Mouse (Mus musculus) midbrain, embryonic 11.5 days (tissue): ENCODE data around the gene Sgf29. TPM values are rescaled to one million over a fixed set of nuclear protein-coding genes. Genes with fewer than 3 reads are reported as not detected.

Experiments
- ATAC-seq: fragments of 200-750 bp; cut with Nextera tagmentation; 2 replicates; pipeline ENCODE4 v1.8.0; 2017; ENCODE audit warnings: moderate TSS enrichment, moderate library complexity; ENCODE audit not compliant: low FRiP score
- DNase-seq: peaks from one replicate; pipeline ENCODE4 v3.0.0; 2015; ENCODE audit warnings: low spot score; ENCODE audit errors: missing footprints
- H3K27ac ChIP-seq: fragments of 300-500 bp; sonication (generic); 2 replicates; pipeline ENCODE4 v1.5.1; 2014; ENCODE audit warnings: low read depth, low read length
- H3K27me3 ChIP-seq: fragments of 300-500 bp; sonication (generic); 2 replicates; pipeline ENCODE4 v1.6.1; 2014; ENCODE audit warnings: mild to moderate bottlenecking, low read length, moderate library complexity, mixed read lengths; ENCODE audit not compliant: control insufficient read depth, insufficient read depth
- H3K36me3 ChIP-seq: fragments of 300-500 bp; sonication (generic); 2 replicates; pipeline ENCODE4 v1.6.1; 2014; ENCODE audit warnings: mild to moderate bottlenecking, low read length, moderate library complexity, mixed read lengths; ENCODE audit not compliant: control insufficient read depth, insufficient read depth
- H3K4me1 ChIP-seq: fragments of 300-500 bp; sonication (generic); 2 replicates; pipeline ENCODE4 v1.6.1; 2014; ENCODE audit warnings: low read length; ENCODE audit not compliant: control insufficient read depth, insufficient read depth
- H3K4me2 ChIP-seq: fragments of 300-500 bp; sonication (generic); 2 replicates; pipeline ENCODE4 v1.6.1; 2014; ENCODE audit warnings: mild to moderate bottlenecking, moderate library complexity
- H3K4me3 ChIP-seq: fragments of 300-500 bp; sonication (generic); 2 replicates; pipeline ENCODE4 v1.5.1; 2014; ENCODE audit warnings: low read depth, low read length
- H3K9ac ChIP-seq: fragments of 300-500 bp; sonication (generic); 2 replicates; pipeline ENCODE4 v1.6.1; 2014; ENCODE audit warnings: low read length
- H3K9me3 ChIP-seq: fragments of 300-500 bp; sonication (generic); 2 replicates; pipeline ENCODE4 v1.6.1; 2016; ENCODE audit warnings: low read length; ENCODE audit not compliant: control insufficient read depth
- WGBS: fragments of 180-500 bp; shearing (Covaris S2); extraction: QIAGEN DNeasy Blood & Tissue Kit; methylation state at CpG from one replicate; pipeline ENCODE4 v1.1.7; 2014; 5-methylcytosine and 5-hydroxymethylcytosine counted together
- polyA plus RNA-seq: library from polyadenylated mRNA; unstranded; fragments of >200 nt; fragmentation: Nextera tagmentation; extraction: Ambion mirVana; gene quantifications from 2 replicates; pipeline ENCODE4 v1.2.1, GENCODE M21; 2014

Sgf29 gene
- polyA plus RNA-seq, 1 experiment from 2014 or later, result 49.4 TPM

GRCm38 (mm10) chr7:126621452-126622359 is 27.4 kb upstream of the Sgf29 start:
- Histone ChIP-seq H3K27me3 (no peaks in the 10 kb centered on the region), H3K9me3 (no peaks in the 10 kb centered on the region), H3K9ac (no peak overlapping the region), H3K27ac (no peak overlapping the region), H3K36me3 (no peaks in the 10 kb centered on the region), H3K4me2 (no peak overlapping the region), H3K4me3 (no peak overlapping the region), H3K4me1 (no peaks in the 10 kb centered on the region)
- ATAC-seq, result no peak
- no peak for DNase-seq
- 87% methylated on average over 9 of the region's 9 CpGs for WGBS

- 92% methylated on average over 1 of the region's 1 CpGs for WGBS
- ATAC-seq, result no peak
- Histone ChIP-seq H3K4me2 (no peak overlapping the region), H3K36me3 (no peaks in the 10 kb centered on the region), H3K9me3 (no peaks in the 10 kb centered on the region), H3K4me1 (no peaks in the 10 kb centered on the region), H3K27ac (no peak overlapping the region), H3K4me3 (no peak overlapping the region), H3K9ac (no peak overlapping the region), H3K27me3 (no peaks in the 10 kb centered on the region)
- no peak for DNase-seq
Observed at GRCm38 (mm10) chr7:126623381-126623780, 25.7 kb upstream of the Sgf29 start.

GRCm38 (mm10) chr7:126624774-126625173 is 24.3 kb upstream of the Sgf29 start:
- H3K4me1 ChIP-seq, result no peaks in the 10 kb centered on the region
- H3K27ac ChIP-seq, result no peak overlapping the region
- H3K9me3 ChIP-seq, result no peaks in the 10 kb centered on the region
- 71% methylated on average over 16 of the region's 16 CpGs for WGBS
- ATAC-seq (no peak), DNase-seq (no peak)
- H3K27me3 ChIP-seq, result no peaks in the 10 kb centered on the region
- H3K4me2 ChIP-seq, result no peak overlapping the region
- no peak overlapping the region for H3K9ac ChIP-seq
- no peak overlapping the region for H3K4me3 ChIP-seq
- no peaks in the 10 kb centered on the region for H3K36me3 ChIP-seq

- Histone ChIP-seq H3K9me3 (no peaks in the 10 kb centered on the region), H3K4me2 (no peak overlapping the region), H3K9ac (no peak overlapping the region), H3K4me1 (0 out of 2 replicates have a peak, but pooled peaks cover 2% of the 10 kb centered on the region), H3K27ac (no peak overlapping the region), H3K4me3 (no peak overlapping the region), H3K27me3 (no peaks in the 10 kb centered on the region), H3K36me3 (no peaks in the 10 kb centered on the region)
- WGBS, result 66% methylated on average over 6 of the region's 6 CpGs
- DNase-seq (no peak), ATAC-seq (no peak)
Observed at GRCm38 (mm10) chr7:126625369-126625768, 23.7 kb upstream of the Sgf29 start.

GRCm38 (mm10) chr7:126625807-126626600 is 23.1 kb upstream of the Sgf29 start:
- no peak overlapping the region for H3K4me2 ChIP-seq
- 0 out of 2 replicates have a peak, but pooled peaks cover 2% of the 10 kb centered on the region for H3K4me1 ChIP-seq
- 88% methylated on average over 3 of the region's 3 CpGs for WGBS
- no peak overlapping the region for H3K9ac ChIP-seq
- H3K36me3 ChIP-seq, result no peaks in the 10 kb centered on the region
- DNase-seq, result no peak
- H3K27me3 ChIP-seq, result no peaks in the 10 kb centered on the region
- H3K27ac ChIP-seq, result no peak overlapping the region
- no peak overlapping the region for H3K4me3 ChIP-seq
- H3K9me3 ChIP-seq, result no peaks in the 10 kb centered on the region
- no peak for ATAC-seq

- Histone ChIP-seq H3K27ac (no peak overlapping the region), H3K27me3 (no peaks in the 10 kb centered on the region)
- 81% methylated on average over 6 of the region's 6 CpGs for WGBS
Observed at GRCm38 (mm10) chr7:126628111-126628510, 21.0 kb upstream of the Sgf29 start.

GRCm38 (mm10) chr7:126629915-126630314 is 19.2 kb upstream of the Sgf29 start:
- H3K9me3 ChIP-seq, result no peaks in the 10 kb centered on the region
- ATAC-seq (no peak), DNase-seq (no peak)
- no peak overlapping the region for H3K4me3 ChIP-seq
- H3K9ac ChIP-seq, result no peak overlapping the region
- H3K4me2 ChIP-seq, result no peak overlapping the region
- no peaks in the 10 kb centered on the region for H3K27me3 ChIP-seq
- H3K27ac ChIP-seq, result no peak overlapping the region
- H3K4me1 ChIP-seq, result 0 out of 2 replicates have a peak, but pooled peaks cover 2% of the 10 kb centered on the region
- 51% methylated on average over 3 of the region's 3 CpGs for WGBS
- H3K36me3 ChIP-seq, result no peaks in the 10 kb centered on the region

More at GRCm38 (mm10) chr7:126628111-126628510, 21.0 kb upstream of the Sgf29 start:
- DNase-seq (no peak), ATAC-seq (no peak)
- H3K9ac ChIP-seq, result no peak overlapping the region
- H3K9me3 ChIP-seq, result no peaks in the 10 kb centered on the region
- H3K36me3 ChIP-seq, result no peaks in the 10 kb centered on the region
- no peak overlapping the region for H3K4me2 ChIP-seq
- H3K4me3 ChIP-seq, result no peak overlapping the region
- 0 out of 2 replicates have a peak, but pooled peaks cover 2% of the 10 kb centered on the region for H3K4me1 ChIP-seq

GRCm38 (mm10) chr7:126630824-126631518 is 18.1 kb upstream of the Sgf29 start, which contains the start of gene Nupr1:
Nupr1 (minus strand) TSS chr7:126630861.
- ATAC-seq (no peak), DNase-seq (no peak)
- Histone ChIP-seq H3K4me3 (no peak within 1 kb of the TSS), H3K36me3 (no peaks in the 10 kb centered on the region), H3K9ac (no peak within 1 kb of the TSS), H3K27ac (no peak within 1 kb of the TSS), H3K4me1 (0 out of 2 replicates have a peak, but pooled peaks cover 2% of the 10 kb centered on the region), H3K4me2 (no peak within 1 kb of the TSS), H3K9me3 (no peaks in the 10 kb centered on the region), H3K27me3 (no peaks in the 10 kb centered on the region)
- WGBS, result 92% methylated on average over 4 of the region's 4 CpGs
